Mouse (Mus musculus) brain, embryonic 14.5 days (tissue): Measurements from ENCODE around the gene Elf1. TPM values are rescaled to one million over a fixed set of nuclear protein-coding genes. Genes with fewer than 3 reads are reported as not detected.

ENCODE experiments used
- DNase-seq: peaks from one replicate; pipeline ENCODE4 v3.0.0-alpha.2; 2011; ENCODE audit warnings: low read depth
- CTCF ChIP-seq: fragments of 200-500 bp; IDR thresholded peaks from 2 replicates; pipeline ENCODE4 v1.5.1; 2012; ENCODE audit warnings: inconsistent platforms, mild to moderate bottlenecking, moderate library complexity, borderline replicate concordance; ENCODE audit not compliant: insufficient read depth, insufficient read length; ENCODE audit errors: extremely low read depth
- POLR2A ChIP-seq: fragments of 200-500 bp; IDR thresholded peaks from 2 replicates; pipeline ENCODE4 v1.6.1; 2012; ENCODE audit warnings: mild to moderate bottlenecking, inconsistent platforms, borderline replicate concordance; ENCODE audit not compliant: poor library complexity, insufficient read depth, insufficient read length, severe bottlenecking; ENCODE audit errors: extremely low read depth
- polyA plus RNA-seq: library from polyadenylated mRNA; depleted of rRNA; stranded (reverse); fragments of >200 nt; gene quantifications from 2 replicates; pipeline ENCODE4 v1.2.3, GENCODE M21; 2012

The Elf1 gene
- polyA plus RNA-seq, 1 experiment = 6.1 TPM

DNA sequence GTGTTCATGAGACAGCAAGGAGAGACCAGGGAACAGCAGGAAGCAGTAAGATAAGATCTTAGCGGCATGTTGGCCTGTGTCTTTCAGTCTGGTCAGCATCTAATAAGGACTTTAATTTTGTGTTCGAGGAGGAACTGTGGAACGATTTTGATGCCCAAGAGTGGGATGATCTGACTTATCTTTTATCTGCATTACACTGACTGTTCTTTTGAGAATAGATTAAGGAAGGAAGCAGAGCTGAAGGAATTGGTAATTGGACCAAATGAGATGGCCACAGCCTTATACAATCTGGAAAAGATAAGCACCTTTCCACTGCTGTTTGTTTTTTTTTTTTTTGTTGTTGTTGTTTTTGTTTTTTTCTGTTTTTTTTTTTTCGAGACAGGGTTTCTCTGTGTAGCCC is 19.8 kb downstream of the Elf1 start:
- TF ChIP-seq POLR2A (no peak), CTCF (no peak)
- DNase-seq = no peak

- DNase-seq = peak; percentile 67
- TF ChIP-seq CTCF (no peak), POLR2A (no peak)
These were observed 22.5 kb downstream of the Elf1 start for GRCm38 (mm10) chr14:79503371-79504075.

DNA sequence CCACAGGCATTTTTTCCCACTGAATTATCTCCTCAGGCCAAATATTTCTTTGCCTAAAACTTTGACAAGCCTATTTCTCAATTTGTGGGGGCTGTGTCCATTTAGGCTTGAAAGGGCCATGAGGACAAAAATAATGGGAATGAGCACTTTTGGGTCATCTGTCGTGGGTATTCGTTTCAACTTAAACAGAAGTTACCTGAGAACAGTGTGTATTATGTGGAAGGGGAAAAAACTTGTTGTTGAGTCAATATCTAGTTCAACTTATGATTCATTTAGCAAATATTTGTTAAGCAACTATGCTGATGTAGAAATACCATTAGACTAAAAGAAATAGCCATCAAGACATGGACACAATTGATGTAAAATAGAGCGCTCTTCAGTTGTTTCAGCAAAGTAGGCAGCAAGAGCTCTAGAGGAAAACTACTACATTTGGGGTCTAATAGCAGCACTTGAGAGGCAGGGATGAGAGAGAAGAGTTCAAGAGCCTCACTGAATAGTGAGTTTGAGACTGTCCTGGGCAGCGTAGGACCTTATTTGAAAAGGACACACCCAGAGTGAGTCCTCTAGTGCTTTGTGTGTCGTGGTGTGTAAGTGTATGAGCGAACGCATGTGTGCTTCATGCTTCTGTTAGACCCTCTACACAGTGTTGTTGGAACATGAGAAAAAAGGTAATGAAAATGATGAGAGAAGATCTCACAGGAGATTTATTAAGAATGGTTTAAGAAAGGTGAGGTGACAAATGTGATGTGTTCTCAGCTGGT is 23.4 kb downstream of the Elf1 start:
- no peak for DNase-seq
- TF ChIP-seq POLR2A (no peak), CTCF (no peak)

DNA sequence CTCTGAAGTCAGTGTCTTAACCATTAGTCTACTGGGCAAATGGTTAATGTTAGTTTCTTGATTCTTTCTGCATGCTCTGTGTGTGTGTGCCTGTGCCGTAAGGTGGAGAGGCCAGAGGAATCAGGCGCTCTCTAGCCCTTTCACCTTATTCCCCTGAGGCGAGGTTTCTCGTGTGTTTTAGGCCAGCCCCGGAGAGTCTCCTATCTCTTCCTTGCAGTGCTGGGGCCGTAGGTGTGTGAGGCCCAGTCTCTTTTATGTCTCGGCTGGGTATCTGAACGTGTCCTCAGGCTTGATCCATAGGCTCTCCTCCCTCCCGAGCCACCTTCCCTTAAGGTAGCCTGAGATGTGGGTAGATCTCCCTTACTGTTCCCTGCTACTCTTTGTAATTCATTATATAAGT is 25.2 kb downstream of the Elf1 start:
- TF ChIP-seq POLR2A (no peak), CTCF (no peak)

GRCm38 (mm10) chr14:79507846-79508245 is 26.9 kb downstream of the Elf1 start:
- no peak for DNase-seq
- no peak for TF ChIP-seq CTCF
- TF ChIP-seq POLR2A = no peak

More for the DNA sequence above, 25.2 kb downstream of the Elf1 start:
- no peak for DNase-seq

DNA sequence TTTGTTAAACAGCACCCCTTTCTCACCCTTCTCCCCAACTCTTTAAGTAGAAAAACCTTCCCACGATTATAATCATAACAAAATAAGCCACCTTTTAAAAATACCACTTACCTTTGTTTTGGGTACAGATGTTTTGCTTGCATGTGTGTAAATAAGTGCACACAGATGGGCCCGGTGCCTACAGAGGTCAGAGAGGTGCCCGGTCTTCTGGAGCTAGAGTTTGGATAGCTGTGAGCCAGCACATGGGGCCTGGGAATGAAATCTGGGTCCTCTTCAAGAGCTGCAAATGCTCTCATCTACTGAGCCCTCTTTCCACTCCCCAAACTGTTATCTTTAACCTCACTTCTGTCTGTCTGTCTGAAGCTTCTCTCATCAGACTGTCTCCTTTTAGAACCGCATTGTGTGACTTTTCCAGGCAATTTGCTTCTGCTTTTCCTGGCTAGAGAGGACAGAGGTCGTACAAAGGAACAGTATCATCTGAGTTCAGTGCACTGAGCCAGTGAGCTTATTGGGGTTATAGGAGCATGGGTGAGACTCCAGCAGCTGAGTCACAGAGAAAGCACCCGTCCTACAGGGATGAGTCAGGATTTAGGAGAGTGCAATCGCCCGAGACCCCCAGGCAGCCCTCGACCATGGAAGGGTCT is 27.8 kb downstream of the Elf1 start:
- TF ChIP-seq POLR2A = no peak
- TF ChIP-seq CTCF = no peak
- no peak for DNase-seq

GRCm38 (mm10) chr14:79511521-79511920 is 30.5 kb downstream of the Elf1 start:
- no peak for DNase-seq
- no peak for TF ChIP-seq POLR2A
- TF ChIP-seq CTCF = no peak

- DNase-seq = no peak
- TF ChIP-seq POLR2A = no peak
- no peak for TF ChIP-seq CTCF
These were observed 33.0 kb downstream of the Elf1 start for GRCm38 (mm10) chr14:79513951-79514350.

DNA sequence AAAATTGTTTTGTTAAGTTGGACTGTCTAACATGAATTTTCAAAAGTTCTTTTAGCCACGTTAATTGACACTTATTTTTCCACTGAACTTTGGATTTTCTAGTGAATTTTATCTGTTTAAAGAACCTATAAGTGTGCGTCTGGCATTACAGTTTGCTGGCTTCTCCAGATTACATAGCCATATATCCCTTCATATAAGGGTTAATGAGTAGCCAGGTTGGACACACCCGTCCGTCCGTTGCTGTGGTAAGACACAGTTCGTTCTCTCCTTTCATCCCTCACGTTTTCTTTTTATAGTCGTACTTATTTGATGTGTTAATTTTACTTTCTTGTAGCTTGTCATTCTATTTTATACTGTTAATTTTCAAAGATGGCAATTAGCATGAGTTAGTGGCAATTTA is 34.1 kb downstream of the Elf1 start:
- TF ChIP-seq POLR2A (no peak), CTCF (no peak)

DNA sequence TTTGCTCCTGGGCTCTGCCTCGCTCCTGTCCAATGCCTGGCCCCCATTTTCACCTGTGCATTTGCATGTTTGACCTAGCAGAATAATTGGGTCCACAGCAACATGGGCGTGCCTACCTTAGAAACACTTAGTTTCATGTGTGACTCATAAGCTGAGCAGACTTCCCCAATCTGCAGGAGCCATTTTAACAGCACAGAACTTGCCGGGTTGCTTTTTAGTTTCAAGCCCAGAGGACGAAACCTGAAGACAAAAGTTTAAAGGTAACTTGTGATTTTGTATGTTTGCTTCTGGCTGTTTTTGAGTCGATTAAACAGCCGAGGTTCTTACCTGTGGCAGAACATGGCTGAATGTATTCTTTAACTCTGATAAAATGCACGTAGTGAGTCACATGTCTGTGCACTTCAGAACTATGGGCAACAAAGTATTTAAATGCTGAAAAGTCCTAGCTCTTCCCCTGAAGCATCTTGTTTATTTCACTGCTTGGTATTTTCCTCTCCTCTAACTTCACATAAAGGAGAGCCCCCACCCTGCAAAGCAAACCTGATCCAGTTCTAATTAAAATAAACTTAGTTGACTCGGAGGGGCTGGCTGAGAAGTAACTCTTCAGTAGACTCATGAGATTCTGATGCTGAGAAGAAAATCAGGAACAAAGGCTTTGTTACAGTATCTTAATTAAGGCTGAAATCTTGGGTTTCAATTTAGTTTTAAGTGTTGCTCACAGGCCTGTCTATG is 34.7 kb downstream of the Elf1 start:
- no peak for DNase-seq
- TF ChIP-seq CTCF = no peak
- no peak for TF ChIP-seq POLR2A

More for the DNA sequence above, 34.1 kb downstream of the Elf1 start:
- no peak for DNase-seq

GRCm38 (mm10) chr14:79516243-79516610 is 35.2 kb downstream of the Elf1 start:
- DNase-seq = no peak
- TF ChIP-seq CTCF (no peak), POLR2A (no peak)

DNA sequence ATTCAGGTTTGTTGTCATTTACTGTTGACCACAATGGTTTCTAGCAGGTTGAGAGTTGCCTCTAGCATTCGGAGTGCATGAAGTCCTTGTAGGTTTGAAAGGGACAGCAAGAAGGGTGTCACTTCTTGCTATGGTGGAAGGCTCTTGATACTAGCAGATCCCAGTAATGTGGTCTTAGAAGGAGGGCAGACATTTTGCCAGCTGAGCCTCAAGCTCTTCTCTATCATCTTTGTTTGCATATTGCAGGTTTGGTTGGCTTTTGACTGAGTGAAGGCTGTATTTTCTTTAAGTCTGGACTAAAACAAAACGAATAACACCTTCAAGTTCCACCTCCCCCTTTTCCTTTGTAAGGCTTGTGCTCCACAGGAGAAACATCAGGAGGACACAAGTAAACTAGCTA is 35.8 kb downstream of the Elf1 start:
- no peak for TF ChIP-seq CTCF
- TF ChIP-seq POLR2A = no peak
- DNase-seq = no peak
